Mouse (Mus musculus) heart, postnatal 0 days (tissue): ENCODE data around the gene Zfp108.

Source experiments
- CTCF ChIP-seq: IDR thresholded peaks from 2 replicates; pipeline ENCODE4 v1.5.1; 2016; ENCODE audit warnings: antibody characterized with exemption, control low read depth, low read depth
- EP300 ChIP-seq: IDR thresholded peaks from 2 replicates; pipeline ENCODE4 v1.6.1; 2016; ENCODE audit warnings: antibody characterized with exemption, low read depth

DNA sequence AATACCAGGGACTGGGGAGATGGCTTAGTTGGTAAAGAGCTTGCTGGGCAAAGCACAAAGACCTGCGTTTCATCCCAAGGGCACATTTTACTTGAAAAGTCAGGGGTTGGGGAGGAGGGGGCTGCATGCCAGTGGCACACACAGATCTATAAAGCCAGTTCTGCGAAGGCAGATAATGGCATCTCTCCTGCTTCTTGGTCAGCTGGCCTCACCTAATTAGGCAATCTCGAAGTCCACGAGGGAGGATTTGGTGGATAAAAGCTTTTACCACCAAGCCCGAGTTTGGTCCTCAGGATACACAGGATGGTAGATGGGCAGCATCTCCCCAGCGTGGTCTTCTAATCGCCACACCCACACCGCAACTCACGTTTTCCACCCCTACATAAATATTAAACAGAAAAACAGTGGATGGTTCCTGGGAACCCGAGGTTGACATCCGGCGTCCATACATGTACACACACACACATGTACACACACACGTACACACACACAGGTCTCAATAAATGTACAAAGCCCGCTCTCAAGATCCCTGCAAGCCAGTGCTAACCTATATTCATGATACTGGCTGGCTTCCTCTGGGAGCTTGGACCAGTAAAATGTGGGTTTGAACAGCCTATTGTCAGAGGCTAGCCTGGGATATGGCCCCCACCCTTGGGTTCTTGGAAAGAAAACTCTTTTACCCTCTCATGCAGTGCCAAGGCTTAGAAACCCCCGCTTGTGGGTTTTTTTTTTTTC, 42.9 kb downstream of the Zfp108 start:
- no peak for TF ChIP-seq CTCF
- no peak for TF ChIP-seq EP300
